Mouse (Mus musculus) left cerebral cortex, adult 2 months (tissue): ENCODE data around the gene Rsad1. TPM values are rescaled to one million over a fixed set of nuclear protein-coding genes. Genes with fewer than 3 reads are reported as not detected.

Experiments
- DNase-seq, 2 experiments: peaks; one replicate each; pipeline ENCODE4 v3.0.0; 2021 to 2022; ENCODE audit warnings: low spot score in 2 of 2, mixed read lengths in 1 of 2; ENCODE audit errors: extremely low spot score in 1 of 2
- H3K27ac ChIP-seq: fragments of 200-600 bp; 2 replicates; pipeline ENCODE4 v1.8.1; 2022
- H3K4me3 ChIP-seq: fragments of 200-600 bp; 2 replicates; pipeline ENCODE4 v1.8.1; 2022
- CTCF ChIP-seq: fragments of 200-600 bp; IDR thresholded peaks from 2 replicates; pipeline ENCODE4 v1.8.1; 2022; ENCODE audit warnings: antibody characterized with exemption, mild to moderate bottlenecking, moderate library complexity
- intact Hi-C: fragments of 180-260 bp; cut with DNase I; formaldehyde crosslinking; loops from one replicate; pipeline ENCODE4 v1.15.1; 2025
- long read RNA-seq, 2 experiments: library from polyadenylated mRNA; stranded (forward); transcript quantifications; one replicate each; pipeline ENCODE4 v2.0.0; 2021; ENCODE audit warnings: borderline mapping rate in 2 of 2
- total RNA-seq, 2 experiments: library from RNA; stranded (reverse); gene quantifications; 2 replicates each; pipeline ENCODE4 v1.2.3; 2021

The Rsad1 gene
- total RNA-seq: 10 to 100 TPM; 12.8 to 15.0 TPM
- long read RNA-seq, experiment 1, full-length matches to known transcripts: 3 of 19 reads
- long read RNA-seq, experiment 1, partial matches to known transcripts: 11 of 19 reads
- long read RNA-seq, experiment 1, other reads (novel, unspliced or antisense): 5 of 19 reads
- long read RNA-seq, experiment 2, full-length matches to known transcripts: 1 of 8 reads
- long read RNA-seq, experiment 2, partial matches to known transcripts: 4 of 8 reads
- long read RNA-seq, experiment 2, other reads (novel, unspliced or antisense): 3 of 8 reads

DNA sequence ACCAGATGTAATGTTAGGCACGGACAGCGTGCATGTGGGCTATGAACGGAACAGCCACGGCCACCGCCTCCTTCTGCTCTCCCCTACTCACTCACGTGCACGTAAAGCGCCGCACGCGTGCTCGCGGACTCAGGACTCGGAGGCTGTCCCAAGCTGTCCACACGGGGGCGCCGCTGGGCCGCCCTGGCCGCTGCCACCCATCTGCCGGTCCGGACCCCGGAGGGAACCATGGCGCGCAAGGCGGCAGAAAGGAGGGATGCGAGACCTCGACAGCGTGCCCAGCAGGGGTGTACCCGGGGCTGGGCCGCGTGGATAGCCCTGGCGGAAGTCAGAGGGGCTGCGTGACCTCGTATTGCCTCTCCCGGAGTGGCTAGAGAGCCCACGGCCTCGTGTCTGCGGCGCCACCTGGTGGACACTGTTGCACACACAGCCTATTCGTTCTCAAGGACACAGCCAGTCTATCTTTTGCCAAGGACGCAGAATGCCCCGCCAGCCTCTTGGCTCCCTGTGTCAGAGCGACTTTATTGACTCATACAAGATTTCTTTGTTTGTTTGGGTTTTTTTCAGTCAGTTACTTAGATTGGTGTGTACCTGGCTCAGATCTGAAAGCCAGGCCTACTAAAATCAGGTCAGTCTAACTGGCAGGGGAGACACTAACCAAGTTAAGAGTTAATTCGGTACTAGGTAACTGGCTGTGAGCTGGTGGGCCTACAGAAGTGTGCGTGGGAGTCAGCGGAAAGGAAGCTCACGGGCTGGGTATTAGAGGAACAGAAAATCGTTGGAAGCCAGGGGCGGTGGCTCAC lies at the start of gene Rsad1:
TSS of gene Rsad1 (minus strand) at position 368 of the 803 bp plus-strand sequence.
- H3K27ac ChIP-seq: peak within 1 kb of the TSS; percentile 95
- peak; percentile 96 for TF ChIP-seq CTCF
- intact Hi-C loops: loop anchor here (2.0 to 10.0 kb wide), 5 partner anchors 58 to 404 kb away; partner anchors contain the start of gene Ankrd40
- peak within 1 kb of the TSS; percentile 85 for H3K4me3 ChIP-seq
- DNase-seq: peak; percentile 94 to 95

GRCm38 (mm10) chr11:94598437-94599120 lies 49.5 kb upstream of the Rsad1 start:
- DNase-seq: no peak
- no peak overlapping the region for H3K27ac ChIP-seq
- no peak overlapping the region for H3K4me3 ChIP-seq
- no peak; the same call in 1 of the 2 replicates for TF ChIP-seq CTCF
- intact Hi-C loops: no loop called here

DNA sequence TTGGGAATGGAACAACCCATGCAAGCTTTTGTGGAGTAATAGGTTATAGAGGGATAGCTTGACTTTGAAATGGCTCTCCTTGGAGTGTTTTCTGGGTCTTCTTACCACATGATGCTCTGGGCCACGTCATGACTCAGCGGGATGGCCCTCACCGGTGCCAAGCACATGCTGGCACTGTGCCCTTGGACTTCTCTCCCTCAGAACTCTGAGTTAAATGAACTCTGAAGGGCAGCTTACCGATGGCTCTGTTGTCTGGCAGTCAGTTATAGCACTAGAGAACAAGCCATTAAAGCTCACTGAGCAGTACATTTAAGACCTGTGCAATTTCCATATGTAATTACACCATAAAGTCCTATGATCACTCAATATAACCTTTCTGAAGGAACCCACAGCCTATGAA lies 48.3 kb upstream of the Rsad1 start:
- Histone ChIP-seq H3K27ac (no peak overlapping the region), H3K4me3 (no peak overlapping the region)
- no peak for TF ChIP-seq CTCF
- no peak for DNase-seq
- intact Hi-C loops: no loop called here

- intact Hi-C loops: no loop called here
- Histone ChIP-seq H3K4me3 (no peak overlapping the region), H3K27ac (no peak overlapping the region)
- no peak for DNase-seq
- no peak for TF ChIP-seq CTCF
These were observed 47.3 kb upstream of the Rsad1 start for GRCm38 (mm10) chr11:94596311-94596852.

GRCm38 (mm10) chr11:94587511-94587910 lies 38.5 kb upstream of the Rsad1 start:
- no peak for TF ChIP-seq CTCF
- no peak overlapping the region for H3K4me3 ChIP-seq
- intact Hi-C loops: no loop called here

DNA sequence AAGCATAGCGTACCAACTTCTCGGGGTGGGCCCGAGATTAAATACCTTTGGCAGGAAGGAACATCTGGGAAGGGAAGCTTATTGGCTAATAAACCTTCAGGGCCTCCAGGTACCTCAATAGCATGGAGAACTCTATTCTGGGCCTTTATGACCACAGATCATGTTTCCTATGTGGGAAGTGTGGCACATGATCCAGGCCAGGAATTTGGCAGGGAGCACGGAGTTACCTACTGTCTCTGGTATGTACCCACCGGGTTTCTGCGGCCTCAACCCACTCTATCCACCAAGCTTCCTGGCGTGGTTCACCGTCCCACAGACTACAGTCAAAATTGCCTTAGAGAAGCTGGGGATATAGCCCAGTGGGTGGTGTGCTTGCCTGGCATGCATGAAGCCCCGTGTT lies 36.0 kb upstream of the Rsad1 start:
- no peak overlapping the region for H3K4me3 ChIP-seq
- TF ChIP-seq CTCF: no peak
- intact Hi-C loops: no loop called here
- no peak overlapping the region for H3K27ac ChIP-seq
- no peak for DNase-seq

More at GRCm38 (mm10) chr11:94587511-94587910, 38.5 kb upstream of the Rsad1 start:
- no peak overlapping the region for H3K27ac ChIP-seq
- no peak for DNase-seq

- Histone ChIP-seq H3K4me3 (no peak overlapping the region), H3K27ac (no peak overlapping the region)
- no peak for DNase-seq
- intact Hi-C loops: no loop called here
- TF ChIP-seq CTCF: no peak
These were observed 31.2 kb upstream of the Rsad1 start for GRCm38 (mm10) chr11:94580111-94580740.

GRCm38 (mm10) chr11:94576361-94576760 lies 27.3 kb upstream of the Rsad1 start:
- Histone ChIP-seq H3K27ac (no peak overlapping the region), H3K4me3 (no peak overlapping the region)
- no peak for DNase-seq
- intact Hi-C loops: no loop called here
- TF ChIP-seq CTCF: no peak

GRCm38 (mm10) chr11:94575036-94575435 lies 26.0 kb upstream of the Rsad1 start:
- intact Hi-C loops: no loop called here
- no peak overlapping the region for H3K27ac ChIP-seq
- no peak overlapping the region for H3K4me3 ChIP-seq
- DNase-seq: no peak
- TF ChIP-seq CTCF: no peak

DNA sequence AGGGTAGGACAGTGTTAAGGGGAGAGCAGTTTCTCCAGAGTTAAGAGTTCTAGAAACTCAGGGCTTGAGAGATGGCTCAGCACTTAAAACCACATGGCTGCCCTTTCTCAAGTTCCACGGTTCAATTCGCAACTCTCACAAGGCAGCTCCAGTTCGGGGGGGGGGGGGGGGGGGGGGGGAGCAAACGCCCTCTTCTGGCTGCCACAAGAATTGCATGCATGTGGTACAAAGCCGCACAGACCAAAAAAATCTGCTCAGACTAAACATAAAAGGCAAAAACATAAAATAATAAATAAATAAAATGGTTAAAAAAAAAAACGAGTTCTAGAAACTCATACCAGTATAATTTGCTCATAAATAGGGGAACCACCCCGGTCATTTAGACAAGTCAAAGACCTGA lies 25.5 kb upstream of the Rsad1 start:
- DNase-seq: no peak
- intact Hi-C loops: no loop called here
- no peak overlapping the region for H3K27ac ChIP-seq
- no peak overlapping the region for H3K4me3 ChIP-seq
- TF ChIP-seq CTCF: peak; percentile 56

DNA sequence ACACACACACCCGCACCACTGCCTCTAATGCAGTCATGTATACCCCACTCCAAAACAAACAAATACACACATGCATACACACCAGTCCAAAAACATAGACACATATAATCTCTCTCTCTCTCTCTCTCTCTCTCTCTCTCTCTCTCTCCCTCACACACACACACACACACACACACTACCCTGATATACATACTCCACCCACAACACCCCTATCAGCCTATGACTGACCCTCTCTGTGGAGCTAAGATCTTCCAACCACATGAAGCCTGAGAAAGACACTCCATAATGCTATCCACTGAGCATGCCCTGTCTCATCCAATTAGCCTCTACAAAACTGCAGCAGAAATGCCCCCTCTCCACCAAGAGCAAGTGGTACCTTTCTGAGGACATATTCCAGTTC lies 22.8 kb upstream of the Rsad1 start:
- intact Hi-C loops: no loop called here
- DNase-seq: no peak
- H3K4me3 ChIP-seq: no peak overlapping the region
- no peak overlapping the region for H3K27ac ChIP-seq
- TF ChIP-seq CTCF: no peak

DNA sequence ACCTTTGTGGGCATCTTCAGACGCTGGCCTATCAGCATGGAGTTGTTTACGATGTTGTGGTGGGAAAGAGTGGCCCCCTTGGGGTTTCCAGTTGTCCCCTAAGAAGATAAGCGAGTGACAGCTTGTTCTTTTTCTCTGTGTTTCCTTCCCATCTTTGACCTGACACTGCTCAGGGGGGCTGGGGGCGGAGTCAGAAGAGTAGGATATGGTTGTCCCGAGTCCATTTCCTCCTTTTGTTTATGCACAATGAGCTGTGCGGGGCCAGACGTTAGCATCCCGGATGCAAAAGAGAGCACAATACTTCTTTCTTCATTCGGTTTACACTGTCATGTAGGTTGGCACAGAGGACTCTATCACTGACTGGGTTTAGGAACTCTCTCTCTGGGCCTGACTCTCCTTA lies 21.6 kb upstream of the Rsad1 start:
- TF ChIP-seq CTCF: no peak
- Histone ChIP-seq H3K27ac (no peak overlapping the region), H3K4me3 (no peak overlapping the region)
- DNase-seq: no peak
- intact Hi-C loops: no loop called here
